Mouse (Mus musculus) thymus, adult 2 months (tissue): Measurements from ENCODE around the gene Stpg2.

Experiments
- CTCF ChIP-seq: fragments of 200-500 bp; IDR thresholded peaks from 2 replicates; pipeline ENCODE4 v1.5.1; 2012; ENCODE audit warnings: mild to moderate bottlenecking, control low read depth, low read length, moderate library complexity, borderline replicate concordance; ENCODE audit not compliant: control insufficient read depth, poor library complexity, insufficient read depth; ENCODE audit errors: extremely low read depth
- POLR2A ChIP-seq: fragments of 200-500 bp; IDR thresholded peaks from 2 replicates; pipeline ENCODE4 v1.6.1; 2012; ENCODE audit warnings: mild to moderate bottlenecking, low read length, control low read depth, moderate library complexity; ENCODE audit not compliant: control insufficient read depth, poor library complexity, insufficient read depth; ENCODE audit errors: extremely low read depth

- TF ChIP-seq CTCF (no peak), POLR2A (no peak)
Measured at GRCm38 (mm10) chr3:139168510-139169269, 36.8 kb upstream of the Stpg2 start.
